Mouse (Mus musculus): ENCODE measurements around the gene Kcnh2. TPM values are rescaled to one million over a fixed set of nuclear protein-coding genes. Genes with fewer than 3 reads are reported as not detected.

Gene Kcnh2
- polyA plus RNA-seq, 1 experiment from 2014 or later: 9.6 TPM

Other genes with a start within 250 kb of the Kcnh2 start
- 12.9 and 13.5 TPM in 2 replicates for gene Nupl2, start 186.6 kb downstream of the Kcnh2 start, polyA plus RNA-seq (2015; fragmentation: Nextera tagmentation; extraction: Ambion mirVana)
- gene Nos3, start 13.2 kb upstream of the Kcnh2 start, polyA plus RNA-seq (2015; fragmentation: Nextera tagmentation; extraction: Ambion mirVana): 6.8 and 8.3 TPM in 2 replicates
- 2.0 and 2.5 TPM in 2 replicates for gene Atg9b, start 40.5 kb upstream of the Kcnh2 start, polyA plus RNA-seq (2015; fragmentation: Nextera tagmentation; extraction: Ambion mirVana)
- 49.9 and 59.5 TPM in 2 replicates for gene Abcb8, start 42.1 kb upstream of the Kcnh2 start, polyA plus RNA-seq (2015; fragmentation: Nextera tagmentation; extraction: Ambion mirVana)
- gene Asic3, start 61.8 kb upstream of the Kcnh2 start, polyA plus RNA-seq (2015; fragmentation: Nextera tagmentation; extraction: Ambion mirVana): 0.18 TPM in 1 of 2 replicates, not detected in the other
- gene Cdk5, start 71.9 kb upstream of the Kcnh2 start, polyA plus RNA-seq (2015; fragmentation: Nextera tagmentation; extraction: Ambion mirVana): 37.3 and 41.2 TPM in 2 replicates
- gene Slc4a2, start 72.2 kb upstream of the Kcnh2 start, polyA plus RNA-seq (2015; fragmentation: Nextera tagmentation; extraction: Ambion mirVana): 38.8 and 44.6 TPM in 2 replicates
- gene Fastk, start 93.7 kb upstream of the Kcnh2 start, polyA plus RNA-seq (2015; fragmentation: Nextera tagmentation; extraction: Ambion mirVana): 98.1 and 103 TPM in 2 replicates
- gene Tmub1, start 96.2 kb upstream of the Kcnh2 start, polyA plus RNA-seq (2015; fragmentation: Nextera tagmentation; extraction: Ambion mirVana): 22.0 and 22.3 TPM in 2 replicates
- 35.9 and 37.7 TPM in 2 replicates for gene Agap3, start 100.6 kb upstream of the Kcnh2 start, polyA plus RNA-seq (2015; fragmentation: Nextera tagmentation; extraction: Ambion mirVana)
- gene Gbx1, start 175.6 kb upstream of the Kcnh2 start, polyA plus RNA-seq (2015; fragmentation: Nextera tagmentation; extraction: Ambion mirVana): 0.04 TPM in 1 of 2 replicates, not detected in the other
- 0.32 and 0.57 TPM in 2 replicates for gene Asb10, start 189.4 kb upstream of the Kcnh2 start, polyA plus RNA-seq (2015; fragmentation: Nextera tagmentation; extraction: Ambion mirVana)
- gene 4931409K22Rik, start 205.2 kb upstream of the Kcnh2 start, polyA plus RNA-seq (2015; fragmentation: Nextera tagmentation; extraction: Ambion mirVana): 0.14 and 0.24 TPM in 2 replicates
- 85.9 and 90.0 TPM in 2 replicates for gene Abcf2, start 225.9 kb upstream of the Kcnh2 start, polyA plus RNA-seq (2015; fragmentation: Nextera tagmentation; extraction: Ambion mirVana)
- gene Chpf2, start 235.1 kb upstream of the Kcnh2 start, polyA plus RNA-seq (2015; fragmentation: Nextera tagmentation; extraction: Ambion mirVana): 18.6 and 21.2 TPM in 2 replicates